Mouse (Mus musculus) embryo, embryonic 9.5 days (tissue): ENCODE results near the gene Gstp2.

Source experiments
- DNase-seq: peaks from one replicate; pipeline ENCODE4 v3.0.0-alpha.2; 2017; ENCODE audit errors: extremely low spot score

The Gstp2 gene

GRCm38 (mm10) chr19:4011086-4011485, 34.7 kb downstream of the Gstp2 start:
- no peak for DNase-seq

- no peak for DNase-seq
These were observed 39.9 kb downstream of the Gstp2 start for GRCm38 (mm10) chr19:4005971-4006370.

GRCm38 (mm10) chr19:4005091-4005490, 40.7 kb downstream of the Gstp2 start:
- DNase-seq: no peak

- no peak for DNase-seq
These were observed 41.5 kb downstream of the Gstp2 start for GRCm38 (mm10) chr19:4004331-4004730.

- DNase-seq: no peak
These were observed 42.2 kb downstream of the Gstp2 start for GRCm38 (mm10) chr19:4003641-4004040.

GRCm38 (mm10) chr19:4003112-4003511, 42.7 kb downstream of the Gstp2 start, which contains the start of gene Doc2g:
Gene Doc2g, plus strand, starts transcription at chr19:4003313.
- no peak for DNase-seq

- DNase-seq: no peak
These were observed 44.1 kb downstream of the Gstp2 start for GRCm38 (mm10) chr19:4001752-4002151.

- DNase-seq: peak; percentile 28
These were observed 44.8 kb downstream of the Gstp2 start for GRCm38 (mm10) chr19:4000949-4001525.

- peak; percentile 99 for DNase-seq
These were observed 45.5 kb downstream of the Gstp2 start, which contains the start of the genes Nudt8 and Gm49405 for GRCm38 (mm10) chr19:4000119-4000900. Gene Nudt8, plus strand, starts transcription at chr19:4000580. Gene Gm49405, plus strand, starts transcription at chr19:4000626.

GRCm38 (mm10) chr19:3999121-3999730, 46.6 kb downstream of the Gstp2 start:
- no peak for DNase-seq

GRCm38 (mm10) chr19:3998335-3998734, 47.5 kb downstream of the Gstp2 start:
- no peak for DNase-seq

- DNase-seq: no peak
These were observed 48.6 kb downstream of the Gstp2 start for GRCm38 (mm10) chr19:3997231-3997630.

- DNase-seq: no peak
These were observed 49.1 kb downstream of the Gstp2 start for GRCm38 (mm10) chr19:3996747-3997146.

GRCm38 (mm10) chr19:3996106-3996505, 49.7 kb downstream of the Gstp2 start:
- DNase-seq: no peak

GRCm38 (mm10) chr19:3995505-3995904, 50.3 kb downstream of the Gstp2 start:
- no peak for DNase-seq

GRCm38 (mm10) chr19:3994932-3995331, 50.9 kb downstream of the Gstp2 start:
- DNase-seq: no peak

- no peak for DNase-seq
These were observed 53.4 kb downstream of the Gstp2 start, which contains the start of gene Tbx10 for GRCm38 (mm10) chr19:3992416-3992815. Gene Tbx10, plus strand, starts transcription at chr19:3992752.

- no peak for DNase-seq
These were observed 53.9 kb downstream of the Gstp2 start for GRCm38 (mm10) chr19:3991966-3992365.

GRCm38 (mm10) chr19:3991562-3991961, 54.3 kb downstream of the Gstp2 start:
- no peak for DNase-seq

- DNase-seq: peak; percentile 33
These were observed 55.0 kb downstream of the Gstp2 start for GRCm38 (mm10) chr19:3990804-3991203.
